Mouse (Mus musculus) megakaryocyte, adult 5-6 weeks (primary cell): ENCODE results near the gene Lmo3. TPM values are rescaled to one million over a fixed set of nuclear protein-coding genes. Genes with fewer than 3 reads are reported as not detected.

ENCODE experiments used
- ATAC-seq: 2 replicates; pipeline ENCODE4 v1.8.0; 2016; ENCODE audit warnings: mild to moderate bottlenecking, inconsistent platforms; ENCODE audit not compliant: poor library complexity, severe bottlenecking
- total RNA-seq, 2 experiments: library from RNA; stranded (forward) in 1 of 2; stranded (reverse) in 1 of 2; fragments of 153-499, 151-499 nt in 1 of 2; fragments of 221-1000, 200-1000 nt in 1 of 2; gene quantifications; 2 replicates each; pipeline versions ENCODE4 v1.2.3 to v1.2.4; 2015 to 2017

The Lmo3 gene
- total RNA-seq, 2 experiments from 2014 or later: not detected

DNA sequence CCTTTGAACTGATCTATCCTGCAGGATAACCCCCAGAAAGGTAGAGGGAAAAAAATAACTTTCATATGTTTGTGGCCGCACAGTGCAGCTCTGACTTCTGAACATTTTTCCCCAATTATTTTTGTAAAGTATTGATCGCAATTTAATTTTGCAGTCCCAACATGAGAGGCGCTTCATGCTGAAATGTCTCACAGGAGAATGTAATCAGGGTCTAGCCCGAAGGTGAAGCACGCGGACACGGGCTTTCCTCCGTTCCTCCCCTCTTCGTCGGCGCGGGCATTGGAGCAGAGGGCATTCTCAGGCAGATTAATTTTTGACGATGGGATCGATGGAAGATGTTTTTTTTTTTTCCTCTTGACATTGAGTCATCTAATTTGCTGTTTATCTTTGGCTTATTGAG is 258.4 kb downstream of the Lmo3 start:
- no peak for ATAC-seq

DNA sequence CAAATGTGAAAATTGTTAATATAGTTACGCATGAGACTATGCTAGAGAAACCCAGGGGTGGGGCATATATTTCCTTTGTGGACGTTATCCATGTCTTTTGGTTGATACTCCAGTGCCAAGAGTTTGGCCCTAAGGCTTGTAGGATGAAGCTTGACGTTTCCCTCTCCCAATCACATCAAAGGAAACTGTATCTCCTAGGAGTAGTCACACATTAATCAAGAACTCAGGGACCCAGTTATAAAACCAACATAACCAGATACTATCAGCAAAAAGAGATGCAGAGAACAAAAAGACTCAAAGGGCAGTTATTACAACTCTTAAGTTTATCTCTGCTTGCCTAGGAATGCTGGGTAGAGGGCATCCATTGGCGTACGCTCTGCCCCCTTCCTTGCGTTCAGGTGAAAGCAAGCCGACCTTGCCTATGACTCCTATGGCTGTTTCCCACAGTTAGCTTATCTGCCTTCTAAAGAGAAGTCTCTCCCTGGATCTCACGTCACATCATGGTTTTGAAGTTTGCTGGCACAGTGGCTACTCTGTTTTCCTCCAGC is 261.5 kb downstream of the Lmo3 start:
- ATAC-seq: no peak

Other genes with a start within 250 kb of the Lmo3 start
- gene Igbp1b, start 76.6 kb upstream of the Lmo3 start, total RNA-seq (2015): not detected in 2 replicates
- not detected in 2 replicates for gene Igbp1b, start 76.6 kb upstream of the Lmo3 start, total RNA-seq (2017)